Mouse (Mus musculus): ENCODE measurements around the gene Emg1.

Emg1 gene

DNA sequence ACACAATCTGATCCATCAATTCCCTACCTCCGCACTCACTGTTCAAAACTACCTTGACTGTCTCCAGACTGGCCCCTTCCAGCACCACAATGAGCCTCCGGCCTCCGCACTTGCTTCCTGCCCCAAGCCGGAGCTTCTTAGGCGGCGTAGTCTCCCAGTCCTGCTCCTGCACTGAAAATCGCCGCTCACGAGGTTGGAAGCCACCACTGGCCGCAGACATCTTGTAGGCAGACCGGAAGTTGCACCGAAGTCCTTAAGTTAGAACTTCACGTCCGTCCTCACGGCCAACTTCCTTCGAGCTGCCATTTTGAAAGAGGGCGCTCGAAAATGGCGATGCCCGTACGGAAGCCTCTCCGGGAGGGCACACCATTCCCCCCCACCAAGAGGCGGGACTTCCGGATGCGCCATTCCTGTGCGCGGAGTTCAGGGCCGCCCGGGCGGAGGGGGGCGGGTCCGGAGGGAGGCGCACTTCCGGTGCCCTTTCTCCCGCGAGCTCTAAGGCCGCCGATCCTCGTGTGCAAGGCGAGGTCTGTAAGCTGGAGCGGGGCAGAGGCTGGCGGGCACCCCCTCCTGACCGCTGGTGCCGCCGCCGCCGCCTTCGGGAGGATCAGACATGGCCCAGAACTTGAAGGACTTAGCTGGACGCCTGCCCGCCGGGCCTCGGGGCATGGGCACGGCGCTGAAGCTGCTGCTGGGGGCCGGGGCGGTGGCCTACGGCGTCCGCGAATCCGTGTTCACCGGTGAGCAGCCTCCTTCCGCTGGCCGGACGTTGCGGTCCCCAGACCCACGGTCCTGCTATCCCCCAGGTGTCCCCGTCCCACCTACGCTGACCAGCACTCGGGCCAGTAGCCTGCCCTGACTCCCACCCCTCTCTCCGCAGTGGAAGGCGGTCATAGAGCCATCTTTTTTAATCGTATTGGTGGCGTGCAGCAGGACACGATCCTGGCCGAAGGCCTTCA, at the start of gene Emg1, which contains the start of gene Phb2:
TSS of gene Emg1 (minus strand) at position 355 of the 959 bp plus-strand sequence.
TSS of gene Phb2 (plus strand) at position 513 of the 959 bp plus-strand sequence.
- peak; percentile 98 for DNase-seq

DNA sequence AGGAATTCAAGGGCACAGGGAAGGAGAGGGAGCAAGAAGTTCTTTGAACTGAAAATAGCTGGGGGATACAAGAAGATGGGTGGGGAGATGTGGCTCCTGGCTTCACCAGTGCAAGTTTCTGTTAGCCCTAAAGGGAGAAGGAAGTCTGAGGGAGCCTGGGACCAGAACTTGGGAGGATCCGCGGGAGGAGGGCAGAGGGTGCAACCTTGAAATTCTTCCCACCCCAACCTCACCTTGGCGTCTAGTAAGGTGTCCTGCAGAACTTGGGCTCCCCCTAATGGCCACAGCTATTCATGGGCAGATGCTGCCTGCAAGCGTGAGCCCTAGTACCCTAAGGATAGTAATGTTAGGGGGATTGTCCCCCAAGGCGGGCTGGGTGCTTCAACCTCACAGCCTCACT, 47.3 kb upstream of the Emg1 start:
- DNase-seq, result peak; percentile 85

DNA sequence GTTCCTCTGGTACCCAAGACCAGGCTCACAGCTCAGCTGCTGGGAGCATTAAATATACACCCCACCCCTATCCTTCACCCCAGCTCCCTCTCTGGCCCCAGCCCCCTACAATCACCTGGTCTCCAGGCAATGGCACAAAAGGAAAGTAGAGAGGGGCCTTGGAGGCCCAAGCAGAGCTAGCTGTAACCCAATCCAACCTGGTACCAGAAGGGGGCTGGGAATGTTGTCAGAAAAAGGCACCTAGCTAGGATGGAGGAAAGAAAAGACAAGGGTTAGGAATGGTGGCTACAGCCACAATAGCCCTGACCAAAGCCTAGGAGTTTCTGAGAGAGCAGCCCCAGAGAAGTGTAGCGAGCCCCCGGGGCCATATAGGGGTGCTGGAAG, 46.9 kb upstream of the Emg1 start:
- DNase-seq, result no peak

DNA sequence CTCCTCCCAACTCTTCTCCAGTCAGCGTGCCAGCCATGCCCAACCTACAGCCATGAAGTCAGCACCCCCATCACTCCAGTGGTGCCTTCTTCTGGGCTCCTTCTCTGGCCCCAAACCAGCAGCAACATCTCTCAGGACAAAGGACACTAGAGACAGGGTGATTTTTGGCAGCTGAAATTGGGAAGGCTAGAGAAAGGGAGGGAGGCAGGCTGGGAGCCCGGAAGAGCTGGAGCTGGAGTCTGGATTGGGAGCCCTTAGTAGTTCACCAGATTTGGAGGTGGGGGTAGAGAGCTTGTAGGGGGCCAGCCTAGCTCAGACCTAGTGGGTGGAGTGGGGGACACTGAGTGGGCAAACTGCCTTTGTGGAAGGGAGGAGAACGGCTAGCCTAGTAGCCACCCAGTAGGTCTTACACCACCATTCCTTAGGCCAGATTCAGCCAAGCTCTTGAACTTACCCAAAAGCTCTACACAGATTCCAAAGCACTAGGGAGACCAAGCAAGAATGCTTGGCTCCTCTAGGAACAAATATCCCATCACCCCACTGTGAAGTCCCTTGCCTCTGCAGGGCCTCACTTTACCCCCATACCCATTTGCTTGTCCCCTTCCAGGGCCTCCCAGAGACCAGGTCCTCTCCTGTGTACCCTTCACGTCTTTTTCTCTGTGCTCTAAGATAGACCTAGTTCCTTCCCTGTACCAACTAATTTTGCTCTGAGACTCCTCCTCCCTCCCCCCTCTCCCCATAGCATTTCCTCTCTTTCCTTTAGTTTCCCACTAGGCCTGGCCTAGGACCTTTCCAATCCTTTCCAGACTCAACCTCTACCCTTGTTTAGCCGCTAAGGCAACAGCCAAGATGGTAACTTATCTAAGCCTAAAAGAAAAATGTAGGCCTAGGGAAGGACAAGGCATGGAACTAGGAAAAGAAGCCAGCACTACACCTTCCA, 46.2 kb upstream of the Emg1 start:
- DNase-seq, result peak; percentile 74

DNA sequence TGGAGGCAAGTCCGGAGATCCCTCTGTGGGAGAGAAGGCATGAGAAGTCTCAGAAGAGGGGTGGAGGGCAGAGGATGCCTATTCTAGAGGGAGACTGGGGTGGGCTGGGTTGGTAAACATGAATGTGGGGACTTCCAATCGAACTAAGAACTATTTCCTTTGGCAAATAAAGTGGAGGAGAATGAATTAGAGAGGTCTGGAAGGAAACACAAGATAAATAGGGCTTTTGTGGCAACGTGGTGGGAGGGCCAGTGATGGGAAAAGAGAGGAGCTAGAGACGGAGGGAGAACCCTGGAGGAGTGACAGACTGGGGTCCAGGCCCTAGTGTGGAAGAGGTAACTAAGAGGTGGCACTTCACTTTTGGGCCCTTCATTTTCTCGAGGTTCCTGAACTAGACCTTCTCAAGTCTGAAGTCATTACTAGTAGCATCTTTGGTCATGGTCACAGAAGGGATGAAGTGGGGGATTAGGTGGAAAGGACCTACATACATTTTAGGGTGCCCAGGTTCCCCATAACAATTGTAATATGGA, 45.4 kb upstream of the Emg1 start:
- DNase-seq, result no peak

DNA sequence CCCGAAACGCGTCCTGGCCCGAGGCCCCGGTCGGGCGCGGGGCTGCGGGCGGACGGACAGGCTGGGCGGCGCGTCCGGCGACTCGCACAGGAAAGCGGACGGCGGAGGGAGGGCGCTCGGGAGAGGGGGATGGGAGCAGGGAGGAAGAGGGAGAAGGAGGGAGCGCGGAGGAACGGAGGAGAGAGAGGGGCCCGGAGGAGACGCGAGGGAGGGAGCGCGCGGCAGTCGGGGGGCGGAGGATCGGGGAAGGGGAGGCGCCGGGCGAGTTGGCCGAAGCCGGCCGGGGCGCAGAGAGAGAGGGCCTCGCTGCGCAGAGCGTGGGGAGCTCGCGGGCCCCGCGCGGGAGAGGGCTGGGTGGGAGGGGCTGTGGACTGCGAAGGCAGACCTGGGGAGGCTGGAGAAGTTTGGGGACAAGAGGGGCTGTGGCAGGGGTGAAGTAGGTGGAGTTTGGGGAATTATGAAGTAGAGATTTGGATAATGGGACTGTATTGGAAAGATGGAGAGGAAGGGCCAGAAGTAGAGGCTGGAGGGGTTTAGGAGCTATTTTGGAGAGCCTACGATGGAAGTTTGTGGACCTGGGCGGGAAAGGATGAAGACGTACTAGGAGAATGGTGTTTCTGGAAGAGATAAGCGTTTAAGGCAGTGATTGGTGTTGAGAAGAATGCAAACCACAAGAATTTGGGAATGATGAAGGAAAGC, 44.8 kb upstream of the Emg1 start:
- DNase-seq, result peak; percentile 87

DNA sequence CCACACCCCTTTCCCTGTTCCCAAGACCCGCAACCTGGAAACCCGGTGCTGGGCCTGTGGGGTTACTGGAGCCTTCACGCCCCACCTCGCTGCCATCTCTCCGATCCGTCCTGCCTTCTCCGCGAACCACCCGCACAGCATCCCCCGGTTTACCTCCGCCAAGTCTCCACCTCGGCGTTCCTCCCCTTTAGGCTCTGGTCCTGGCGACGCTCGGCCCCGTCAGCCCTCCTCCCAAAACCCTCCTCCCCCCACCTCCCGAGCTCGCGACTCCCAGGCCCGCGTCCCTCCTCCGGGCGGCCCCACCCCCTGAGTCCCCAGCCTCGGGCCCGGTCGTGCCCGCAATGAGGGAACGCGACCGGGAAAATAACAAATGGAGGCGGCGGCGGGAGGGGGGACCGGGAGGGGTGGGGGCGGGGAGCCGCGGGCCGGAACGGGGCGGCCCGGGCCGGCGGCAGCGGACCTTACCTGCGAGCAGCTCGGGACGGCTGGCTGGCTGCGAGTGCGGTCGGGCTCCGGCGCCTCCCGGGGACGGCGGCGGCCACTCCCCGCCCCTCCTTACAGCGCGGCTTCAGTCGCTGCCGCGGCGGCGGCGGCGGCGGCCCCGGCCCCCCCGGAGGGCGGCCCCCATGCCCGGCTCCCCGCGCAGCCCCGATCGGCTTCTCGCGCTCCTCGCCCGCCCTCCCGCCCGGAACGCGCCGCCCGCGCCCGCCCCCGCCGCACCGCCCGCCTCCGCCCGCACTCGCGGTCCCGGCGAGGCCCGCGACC, 44.0 kb upstream of the Emg1 start, which contains the start of the genes Gm45234 and Atn1:
TSS of gene Gm45234 (minus strand) at position 191 of the 765 bp plus-strand sequence.
TSS of gene Atn1 (minus strand) at position 694 of the 765 bp plus-strand sequence.
- no peak for DNase-seq

DNA sequence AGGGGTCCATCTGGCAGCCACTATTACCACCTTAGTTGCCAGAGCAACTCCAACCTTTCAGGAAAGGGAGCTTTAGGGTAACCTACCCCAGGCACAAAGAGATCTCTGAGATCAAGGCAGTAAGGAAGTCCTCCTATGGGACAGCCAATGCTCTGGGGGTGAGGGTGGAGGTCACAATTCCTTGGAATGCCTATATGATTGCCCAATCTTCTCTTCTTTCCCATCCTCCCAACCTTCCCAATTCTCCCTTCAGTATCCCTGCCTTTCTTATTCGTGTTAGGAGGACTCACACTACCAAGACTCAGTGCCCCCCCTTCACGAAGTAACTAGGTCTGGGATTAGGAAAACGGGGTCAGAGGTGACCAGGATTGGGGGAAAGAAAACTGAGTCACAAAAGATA, 43.3 kb upstream of the Emg1 start:
- DNase-seq, result no peak

DNA sequence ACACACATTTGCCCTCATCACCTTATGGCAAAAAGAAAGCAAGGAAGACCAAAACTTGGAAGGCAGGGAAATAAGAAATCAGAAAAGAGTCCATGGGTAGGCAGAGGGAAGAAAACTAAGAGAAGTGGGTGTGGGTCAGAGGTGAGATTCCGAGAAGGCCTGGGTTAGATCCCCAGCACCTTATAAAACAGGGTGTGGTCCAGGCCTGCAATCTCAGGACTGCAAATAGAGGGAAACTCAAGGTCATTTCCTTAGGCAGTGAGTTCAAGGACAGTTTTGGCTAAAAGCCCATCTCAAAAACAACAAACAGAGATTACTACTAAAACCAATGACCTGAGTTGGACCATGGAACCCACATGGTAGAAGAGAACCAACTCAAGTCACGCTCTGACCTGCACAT, 41.9 kb upstream of the Emg1 start:
- no peak for DNase-seq

DNA sequence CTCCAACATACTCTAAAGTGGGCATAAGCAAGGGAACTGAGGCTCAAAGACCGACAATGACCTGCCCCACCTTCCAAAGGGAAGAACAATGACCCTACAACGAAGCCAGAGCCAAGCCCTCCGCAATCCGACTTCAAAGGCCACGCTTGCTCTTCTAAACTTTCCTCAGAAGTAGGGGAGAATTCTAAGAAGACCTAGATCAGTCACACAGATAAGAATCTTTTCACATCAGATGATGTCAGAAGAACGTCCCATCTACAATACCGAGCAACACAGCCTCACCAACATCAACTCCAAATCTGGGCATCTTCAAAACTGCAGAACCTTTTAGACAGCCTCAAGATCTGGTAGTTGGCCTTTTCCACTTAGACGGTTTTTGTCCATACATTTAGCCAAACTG, 38.4 kb upstream of the Emg1 start:
- DNase-seq, result no peak

DNA sequence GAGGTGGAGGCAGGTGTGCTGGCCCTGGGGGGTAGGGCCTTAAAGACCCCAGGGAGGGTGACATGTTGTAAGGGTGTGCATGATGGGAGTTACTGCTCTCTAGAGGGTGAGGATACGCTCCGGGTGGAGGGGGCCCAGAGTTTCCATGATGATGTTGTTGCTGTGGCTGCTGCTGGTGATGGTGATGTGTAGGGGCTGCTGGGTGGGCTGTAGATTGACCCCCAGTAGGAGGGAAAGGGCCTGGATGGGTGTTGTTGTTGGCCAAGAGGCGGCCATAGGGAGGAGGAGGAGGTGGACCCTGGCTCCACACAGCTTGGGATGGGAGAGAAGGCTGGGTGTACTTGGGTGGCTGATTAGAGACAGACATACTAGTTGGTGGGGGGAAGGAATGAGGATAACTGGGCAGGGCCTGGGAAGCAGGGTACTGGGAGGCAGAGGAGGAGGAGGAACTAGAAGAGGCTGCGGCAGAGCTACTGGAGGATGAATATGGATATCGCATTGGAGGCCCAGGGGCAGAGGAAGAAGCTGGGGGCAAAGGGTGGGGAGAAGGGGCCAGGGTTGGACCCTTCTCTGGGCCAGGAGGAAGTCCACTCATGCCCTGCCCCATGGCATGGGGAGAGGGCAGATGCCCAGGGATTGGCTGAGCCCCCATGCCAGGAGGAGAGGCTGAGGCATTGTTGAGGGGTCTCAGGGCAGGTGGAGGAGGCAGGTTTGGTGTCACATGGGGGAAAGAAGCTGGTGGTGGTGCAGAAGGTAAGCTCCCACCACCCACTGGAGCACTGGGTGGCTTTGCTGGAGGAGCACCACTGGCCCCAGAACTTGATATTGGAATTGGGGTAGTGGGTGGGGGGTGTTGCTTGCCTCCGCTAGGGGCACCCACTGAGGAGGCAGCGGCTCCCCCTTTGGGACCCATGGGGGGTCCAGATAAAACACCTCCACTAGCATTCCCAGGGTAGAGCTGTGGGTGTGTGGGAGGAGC, 35.0 kb upstream of the Emg1 start:
- no peak for DNase-seq

DNA sequence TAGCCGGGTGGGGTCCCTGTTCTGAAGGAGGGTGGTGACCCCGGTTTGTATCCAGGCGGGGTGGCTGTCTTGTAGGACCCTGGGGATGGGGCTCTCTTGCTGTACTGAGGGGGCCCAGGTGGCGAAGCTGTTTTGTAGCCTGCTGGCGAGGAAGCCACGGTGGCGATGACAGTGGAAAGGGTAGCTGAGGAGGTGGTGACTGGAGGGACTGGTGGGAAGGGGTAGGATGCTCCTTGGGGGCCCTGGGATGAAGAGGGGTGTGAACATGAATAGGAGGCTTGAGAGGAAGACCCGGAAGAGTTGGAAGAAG, 34.3 kb upstream of the Emg1 start:
- no peak for DNase-seq

DNA sequence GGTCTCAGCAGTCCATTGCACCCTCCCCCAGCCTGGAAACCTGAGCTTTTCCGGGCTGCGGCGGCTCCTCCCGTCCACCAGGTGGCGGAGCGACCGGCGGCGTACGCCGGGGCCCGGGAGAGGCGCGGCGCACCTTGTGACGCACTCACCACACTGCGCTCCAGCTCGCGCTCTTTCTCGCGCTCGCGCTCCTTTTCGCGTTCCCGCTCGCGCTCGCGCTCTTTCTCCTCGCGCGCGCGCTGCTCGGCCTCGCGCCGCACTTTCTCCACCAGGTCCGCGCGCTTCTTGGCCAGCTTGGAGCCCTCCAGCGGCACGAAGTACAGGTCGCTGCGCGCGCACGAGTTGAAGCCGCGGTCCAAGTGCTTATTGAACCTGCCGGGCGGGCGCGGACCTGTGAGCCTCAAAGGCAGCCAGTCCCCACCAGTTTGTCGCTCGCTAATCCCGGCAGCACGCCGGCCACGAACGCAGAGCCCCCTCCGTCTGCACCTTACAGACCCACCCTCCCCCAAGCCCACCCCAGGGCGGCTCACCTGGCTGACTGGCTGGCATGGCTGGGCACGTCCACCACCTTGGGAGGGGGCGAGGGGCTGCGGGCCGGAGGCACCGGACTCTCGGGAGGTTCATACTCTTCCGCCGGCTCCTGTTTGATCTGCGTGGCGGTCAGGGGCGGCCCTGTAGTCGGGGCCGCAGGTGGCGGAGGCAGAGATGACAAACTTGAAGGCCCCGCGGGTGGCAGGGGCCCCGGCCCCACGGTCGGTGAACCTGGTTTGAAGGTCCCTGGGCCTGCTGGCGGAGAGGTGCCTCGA, 33.7 kb upstream of the Emg1 start:
- DNase-seq, result peak; percentile 95

DNA sequence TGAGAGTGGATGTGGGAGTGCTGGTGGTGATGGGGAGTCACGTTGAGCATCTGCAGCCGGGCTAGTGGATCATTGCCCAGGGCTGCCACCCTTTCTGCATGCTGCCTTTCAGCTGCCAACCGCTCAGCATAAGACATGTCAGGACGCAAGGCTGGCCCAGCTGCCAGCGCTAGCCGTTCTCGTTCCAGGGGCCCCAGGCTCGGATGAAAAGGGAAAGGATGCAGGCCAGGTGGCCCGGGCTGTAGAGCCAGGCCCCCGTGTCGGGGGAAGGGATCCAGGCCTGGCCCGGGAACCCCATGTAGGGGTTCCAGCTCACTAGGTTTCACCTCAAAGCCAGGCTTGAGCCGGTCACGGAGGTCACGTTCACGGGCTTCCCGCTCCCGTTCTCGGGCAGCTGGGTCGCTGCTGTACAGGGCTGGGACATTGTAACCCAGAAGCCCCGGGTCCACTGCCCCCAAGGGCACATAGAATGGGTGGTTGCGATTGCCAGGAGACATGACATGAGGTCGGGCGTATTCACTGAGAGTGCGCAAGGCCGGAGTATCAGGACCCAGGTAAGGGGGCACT, 32.9 kb upstream of the Emg1 start:
- no peak for DNase-seq

DNA sequence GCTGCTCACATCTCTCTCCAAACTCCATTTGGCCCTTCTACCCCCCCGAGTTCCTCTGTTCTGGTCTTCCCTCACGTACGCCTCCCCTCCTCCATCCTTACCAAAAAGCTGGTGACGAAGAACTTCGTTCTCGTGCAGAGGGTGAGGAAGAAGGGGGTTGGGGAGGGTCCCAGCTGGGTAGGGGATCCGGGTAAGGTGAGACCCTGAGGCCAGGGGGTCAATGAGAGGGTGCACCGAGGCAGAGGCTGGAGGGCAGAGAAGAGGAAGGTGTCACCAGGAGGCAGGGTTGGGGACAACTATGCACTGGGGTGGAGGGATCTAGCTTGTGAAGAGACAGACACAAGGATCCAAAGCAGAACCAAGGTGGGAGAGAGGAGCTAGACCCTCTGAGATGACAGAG, 31.7 kb upstream of the Emg1 start:
- DNase-seq, result no peak

DNA sequence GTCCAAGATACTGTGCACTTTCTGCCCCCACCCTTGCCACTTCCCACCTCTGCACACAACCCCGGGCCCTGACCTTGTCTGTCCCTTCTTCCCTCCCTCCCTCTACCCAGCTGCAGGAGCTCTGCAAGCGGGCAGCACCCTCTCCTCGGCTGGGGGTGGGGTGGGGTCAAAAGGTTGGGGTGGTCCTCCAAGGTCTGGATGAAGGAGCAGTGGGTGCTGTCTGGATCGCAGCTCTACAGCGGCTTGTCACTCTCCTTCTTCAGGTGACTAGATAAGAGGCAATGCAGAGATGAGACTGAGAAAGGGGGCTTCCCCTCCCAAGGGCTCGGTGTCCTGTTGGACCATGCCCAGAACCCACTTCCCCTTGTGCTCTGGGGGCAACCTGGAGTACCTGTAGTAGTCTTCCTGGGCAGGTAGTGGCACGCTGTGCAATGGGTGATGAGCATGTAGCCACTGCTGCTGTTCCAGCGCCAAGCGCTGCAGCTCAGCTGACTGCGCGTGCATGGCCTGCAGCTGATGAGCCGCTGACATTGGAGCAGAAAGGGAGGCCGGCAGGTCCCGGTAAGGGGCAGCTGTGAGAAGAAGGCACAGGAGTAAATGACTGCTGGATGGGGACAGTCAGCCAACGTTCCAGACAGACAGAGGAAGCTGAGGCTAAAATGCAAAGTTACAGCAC, 31.0 kb upstream of the Emg1 start:
- no peak for DNase-seq

DNA sequence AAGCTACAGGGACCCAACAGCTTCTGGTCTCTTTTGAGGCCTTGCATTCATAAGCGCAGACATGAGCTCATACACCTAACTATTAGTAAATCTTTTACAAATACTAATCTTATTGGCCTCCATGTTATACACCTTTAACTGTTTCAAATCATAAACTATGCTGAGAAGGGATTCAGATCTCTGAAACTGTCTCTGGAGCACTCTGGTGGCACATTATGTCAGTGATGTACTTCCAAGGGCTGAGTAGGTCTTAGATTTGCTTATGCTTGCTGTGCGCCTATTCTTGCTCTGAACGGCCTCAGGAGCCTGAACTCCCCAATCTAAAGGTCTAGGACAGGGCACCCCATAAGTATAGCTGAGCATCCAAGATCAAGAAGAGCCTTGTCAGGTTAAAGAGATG, 29.9 kb upstream of the Emg1 start:
- no peak for DNase-seq

DNA sequence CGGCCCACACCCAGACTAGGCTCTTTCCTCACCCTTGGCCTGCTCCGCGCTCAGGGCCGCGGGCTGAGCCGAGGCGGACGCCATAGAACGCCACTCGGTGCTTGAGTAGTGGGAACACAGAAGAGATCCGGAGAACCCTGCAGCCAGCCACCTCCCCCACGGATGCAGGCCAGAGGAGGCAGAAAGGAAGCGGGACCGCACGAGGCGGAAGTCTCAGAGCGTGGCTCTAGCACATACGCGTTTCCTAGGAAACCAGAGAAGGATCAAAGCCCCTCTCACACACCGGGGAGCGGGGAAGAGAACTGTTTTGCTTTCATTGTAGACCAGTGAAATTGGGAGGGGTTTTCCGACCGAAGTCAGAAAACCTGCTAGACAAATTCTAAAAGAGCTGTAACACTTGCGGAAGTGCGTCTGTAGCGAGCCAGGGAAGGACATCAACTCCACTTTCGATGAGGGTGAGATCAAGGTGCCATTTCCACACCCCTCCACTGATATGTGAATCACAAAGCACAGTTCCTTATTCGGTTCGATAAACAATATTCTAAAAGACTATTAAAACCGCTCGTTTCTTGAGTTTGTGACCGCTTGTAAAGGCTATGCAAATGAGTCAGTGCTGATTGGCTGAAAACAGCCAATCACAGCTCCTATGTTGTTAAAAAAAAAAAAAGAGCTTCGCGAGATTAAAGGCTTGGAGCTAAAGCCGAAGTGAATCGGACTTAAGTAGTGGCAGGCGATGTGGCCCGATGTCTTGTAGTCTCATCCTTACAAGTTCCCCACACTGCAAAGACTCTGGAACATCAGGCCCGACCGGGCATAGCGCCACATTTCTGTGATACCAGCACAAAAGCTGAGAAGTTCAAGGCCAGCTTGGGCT, 29.1 kb upstream of the Emg1 start, which contains the start of gene Grcc10:
TSS of gene Grcc10 (minus strand) at position 487 of the 874 bp plus-strand sequence.
- DNase-seq, result peak; percentile 91
